Mouse (Mus musculus): Measurements from ENCODE around the gene Aif1l. TPM values are rescaled to one million over a fixed set of nuclear protein-coding genes. Genes with fewer than 3 reads are reported as not detected.

Aif1l gene
- total RNA-seq (2023) = not detected

GRCm38 (mm10) chr2:31950058-31950871 lies at the start of gene Aif1l:
Aif1l (plus strand) TSS chr2:31950139.

DNA sequence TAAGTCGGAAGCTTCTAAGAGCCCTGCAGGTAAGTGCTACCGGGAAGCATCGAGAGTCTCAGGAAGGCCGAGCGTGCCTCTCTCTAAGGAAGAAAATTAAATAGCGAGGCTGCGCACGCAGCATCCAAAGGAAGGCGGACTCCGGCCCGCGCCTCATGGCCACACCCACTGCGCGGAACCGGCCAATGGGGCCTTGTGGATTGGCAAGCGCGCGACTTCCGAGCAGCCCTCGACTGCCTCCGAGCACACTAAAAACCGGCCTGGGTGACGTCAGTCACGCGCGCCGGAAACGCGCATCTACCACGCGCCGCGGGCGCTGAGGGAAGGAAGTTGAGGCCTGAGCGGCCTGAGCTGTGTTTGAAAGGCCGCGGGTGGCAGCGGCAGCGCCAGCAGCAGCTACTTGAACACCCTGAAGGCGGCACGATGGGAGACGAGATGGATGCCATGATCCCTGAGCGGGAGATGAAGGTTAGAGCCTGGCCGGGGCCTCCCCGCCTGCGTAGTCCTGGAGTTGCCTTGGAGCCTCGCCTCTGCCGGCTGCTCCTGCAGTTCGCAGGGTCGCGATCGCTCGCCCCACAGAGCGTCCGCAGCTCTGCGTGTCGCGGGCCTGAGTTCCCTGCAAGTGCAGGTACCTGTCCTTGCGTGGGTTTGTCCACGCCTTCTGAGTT lies 24.3 kb downstream of the Aif1l start, which contains the start of gene Nup214:
Gene Nup214, plus strand, starts transcription at position 296 of the 668 bp plus-strand sequence.

Other genes with a start within 250 kb of the Aif1l start
- 1.9 TPM for gene Qrfp, start 139.6 kb upstream of the Aif1l start, total RNA-seq (2023)
- 0.47 TPM for gene Fibcd1, start 104.1 kb upstream of the Aif1l start, total RNA-seq (2023)
- not detected for gene Lamc3, start 62.8 kb upstream of the Aif1l start, total RNA-seq (2023)
- gene Nup214, start 24.3 kb downstream of the Aif1l start, total RNA-seq (2023) = 110 TPM
- gene Fam78a, start 134.7 kb downstream of the Aif1l start, total RNA-seq (2023) = 128 TPM
- gene Plpp7, start 145.4 kb downstream of the Aif1l start, total RNA-seq (2023) = not detected
- gene Prrc2b, start 200.9 kb downstream of the Aif1l start, total RNA-seq (2023) = 127 TPM

Data from CD4-positive naive resting alpha-beta T cell, adult 76 days (primary cell).